Mouse (Mus musculus): Measurements from ENCODE around the gene Cenpj. TPM values are rescaled to one million over a fixed set of nuclear protein-coding genes. Genes with fewer than 3 reads are reported as not detected.

The Cenpj gene
- polyA plus RNA-seq, 1 experiment from 2014 or later: 13.1 TPM

- H3K27me3 ChIP-seq (ENCODE audit: insufficient read depth, low read length): no peaks in the 10 kb centered on the region
- H3K4me1 ChIP-seq (ENCODE audit: insufficient read depth, low read length): no peaks in the 10 kb centered on the region
- no peaks in the 10 kb centered on the region for H3K9me3 ChIP-seq (ENCODE audit: low read length)
- ATAC-seq (ENCODE audit: low FRiP score, low TSS enrichment): no peak
- peaks cover 23% of the 10 kb centered on the region; the same call in 1 of the 2 replicates for H3K36me3 ChIP-seq (ENCODE audit: insufficient read depth, low read length)
- H3K27ac ChIP-seq (ENCODE audit: low read length): no peak overlapping the region
- WGBS: 91% methylated on average over 2 of the region's 2 CpGs
- H3K4me2 ChIP-seq (replicated peaks; ENCODE audit: low read depth, low read length): no peak overlapping the region
- no peak overlapping the region for H3K4me3 ChIP-seq (ENCODE audit: low read length)
- H3K9ac ChIP-seq (replicated peaks; ENCODE audit: low read length): no peak overlapping the region
These were observed 20.5 kb downstream of the Cenpj start for GRCm38 (mm10) chr14:56554716-56555115.

GRCm38 (mm10) chr14:56553331-56553730 is 21.9 kb downstream of the Cenpj start:
- WGBS: 95% methylated on average over 7 of the region's 7 CpGs
- Histone ChIP-seq H3K9ac (replicated peaks; ENCODE audit: low read length) (no peak overlapping the region), H3K4me1 (ENCODE audit: insufficient read depth, low read length) (no peaks in the 10 kb centered on the region), H3K27me3 (ENCODE audit: insufficient read depth, low read length) (no peaks in the 10 kb centered on the region), H3K4me2 (replicated peaks; ENCODE audit: low read depth, low read length) (no peak overlapping the region), H3K27ac (ENCODE audit: low read length) (no peak overlapping the region), H3K36me3 (ENCODE audit: insufficient read depth, low read length) (peaks cover 23% of the 10 kb centered on the region; the same call in 1 of the 2 replicates), H3K9me3 (ENCODE audit: low read length) (no peaks in the 10 kb centered on the region), H3K4me3 (ENCODE audit: low read length) (no peak overlapping the region)
- no peak for ATAC-seq (ENCODE audit: low FRiP score, low TSS enrichment)

- no peak overlapping the region for H3K27ac ChIP-seq (ENCODE audit: low read length)
- H3K9ac ChIP-seq (replicated peaks; ENCODE audit: low read length): no peak overlapping the region
- no peak overlapping the region for H3K4me3 ChIP-seq (ENCODE audit: low read length)
- H3K9me3 ChIP-seq (ENCODE audit: low read length): no peaks in the 10 kb centered on the region
- 94% methylated on average over 6 of the region's 6 CpGs for WGBS
- no peaks in the 10 kb centered on the region for H3K4me1 ChIP-seq (ENCODE audit: insufficient read depth, low read length)
- H3K27me3 ChIP-seq (ENCODE audit: insufficient read depth, low read length): no peaks in the 10 kb centered on the region
- H3K4me2 ChIP-seq (replicated peaks; ENCODE audit: low read depth, low read length): no peak overlapping the region
- ATAC-seq (ENCODE audit: low FRiP score, low TSS enrichment): no peak
- peaks cover 19% of the 10 kb centered on the region; the same call in 1 of the 2 replicates for H3K36me3 ChIP-seq (ENCODE audit: insufficient read depth, low read length)
These were observed 22.3 kb downstream of the Cenpj start for GRCm38 (mm10) chr14:56552924-56553323.

GRCm38 (mm10) chr14:56550960-56551359 is 24.3 kb downstream of the Cenpj start:
- Histone ChIP-seq H3K4me1 (ENCODE audit: insufficient read depth, low read length) (no peaks in the 10 kb centered on the region), H3K27ac (ENCODE audit: low read length) (no peak overlapping the region), H3K36me3 (ENCODE audit: insufficient read depth, low read length) (peaks cover 19% of the 10 kb centered on the region; the same call in 1 of the 2 replicates), H3K9ac (replicated peaks; ENCODE audit: low read length) (no peak overlapping the region), H3K27me3 (ENCODE audit: insufficient read depth, low read length) (no peaks in the 10 kb centered on the region), H3K4me3 (ENCODE audit: low read length) (no peak overlapping the region), H3K9me3 (ENCODE audit: low read length) (no peaks in the 10 kb centered on the region), H3K4me2 (replicated peaks; ENCODE audit: low read depth, low read length) (no peak overlapping the region)
- ATAC-seq (ENCODE audit: low FRiP score, low TSS enrichment): no peak
- 90% methylated on average over 4 of the region's 4 CpGs for WGBS

GRCm38 (mm10) chr14:56545491-56545890 is 29.7 kb downstream of the Cenpj start:
- Histone ChIP-seq H3K4me3 (ENCODE audit: low read length) (no peak overlapping the region), H3K27ac (ENCODE audit: low read length) (no peak overlapping the region), H3K4me2 (replicated peaks; ENCODE audit: low read depth, low read length) (no peak overlapping the region), H3K9me3 (ENCODE audit: low read length) (no peaks in the 10 kb centered on the region), H3K36me3 (ENCODE audit: insufficient read depth, low read length) (no peaks in the 10 kb centered on the region), H3K9ac (replicated peaks; ENCODE audit: low read length) (no peak overlapping the region), H3K4me1 (ENCODE audit: insufficient read depth, low read length) (no peaks in the 10 kb centered on the region), H3K27me3 (ENCODE audit: insufficient read depth, low read length) (no peaks in the 10 kb centered on the region)
- WGBS: 93% methylated on average over 4 of the region's 4 CpGs
- ATAC-seq (ENCODE audit: low FRiP score, low TSS enrichment): no peak

- Histone ChIP-seq H3K4me1 (ENCODE audit: insufficient read depth, low read length) (no peaks in the 10 kb centered on the region), H3K4me3 (ENCODE audit: low read length) (no peak overlapping the region), H3K9ac (replicated peaks; ENCODE audit: low read length) (no peak overlapping the region), H3K36me3 (ENCODE audit: insufficient read depth, low read length) (no peaks in the 10 kb centered on the region), H3K9me3 (ENCODE audit: low read length) (no peaks in the 10 kb centered on the region), H3K27me3 (ENCODE audit: insufficient read depth, low read length) (no peaks in the 10 kb centered on the region), H3K27ac (ENCODE audit: low read length) (no peak overlapping the region), H3K4me2 (replicated peaks; ENCODE audit: low read depth, low read length) (no peak overlapping the region)
- 85% methylated on average over 1 of the region's 1 CpGs for WGBS
- ATAC-seq (ENCODE audit: low FRiP score, low TSS enrichment): no peak
These were observed 30.3 kb downstream of the Cenpj start for GRCm38 (mm10) chr14:56544946-56545345.

GRCm38 (mm10) chr14:56530788-56531187 is 44.4 kb downstream of the Cenpj start:
- Histone ChIP-seq H3K4me2 (replicated peaks; ENCODE audit: low read depth, low read length) (no peak overlapping the region), H3K9ac (replicated peaks; ENCODE audit: low read length) (no peak overlapping the region), H3K27ac (ENCODE audit: low read length) (no peak overlapping the region), H3K4me1 (ENCODE audit: insufficient read depth, low read length) (no peaks in the 10 kb centered on the region), H3K4me3 (ENCODE audit: low read length) (no peak overlapping the region), H3K27me3 (ENCODE audit: insufficient read depth, low read length) (no peaks in the 10 kb centered on the region), H3K9me3 (ENCODE audit: low read length) (no peaks in the 10 kb centered on the region), H3K36me3 (ENCODE audit: insufficient read depth, low read length) (peaks cover 19% of the 10 kb centered on the region)
- WGBS: 94% methylated on average over 2 of the region's 2 CpGs
- no peak for ATAC-seq (ENCODE audit: low FRiP score, low TSS enrichment)

- Histone ChIP-seq H3K9me3 (ENCODE audit: low read length) (no peaks in the 10 kb centered on the region), H3K4me1 (ENCODE audit: insufficient read depth, low read length) (no peaks in the 10 kb centered on the region), H3K4me3 (ENCODE audit: low read length) (no peak overlapping the region), H3K27me3 (ENCODE audit: insufficient read depth, low read length) (no peaks in the 10 kb centered on the region), H3K9ac (replicated peaks; ENCODE audit: low read length) (no peak overlapping the region), H3K36me3 (ENCODE audit: insufficient read depth, low read length) (no peaks in the 10 kb centered on the region), H3K4me2 (replicated peaks; ENCODE audit: low read depth, low read length) (no peak overlapping the region), H3K27ac (ENCODE audit: low read length) (no peak overlapping the region)
- WGBS: 88% methylated on average over 2 of the region's 2 CpGs
- no peak for ATAC-seq (ENCODE audit: low FRiP score, low TSS enrichment)
These were observed 60.5 kb downstream of the Cenpj start for GRCm38 (mm10) chr14:56514775-56515174.

- no peak overlapping the region for H3K4me2 ChIP-seq (replicated peaks; ENCODE audit: low read depth, low read length)
- H3K36me3 ChIP-seq (ENCODE audit: insufficient read depth, low read length): no peaks in the 10 kb centered on the region
- no peaks in the 10 kb centered on the region for H3K4me1 ChIP-seq (ENCODE audit: insufficient read depth, low read length)
- no peaks in the 10 kb centered on the region for H3K9me3 ChIP-seq (ENCODE audit: low read length)
- ATAC-seq (ENCODE audit: low FRiP score, low TSS enrichment): no peak
- no peaks in the 10 kb centered on the region for H3K27me3 ChIP-seq (ENCODE audit: insufficient read depth, low read length)
- H3K4me3 ChIP-seq (ENCODE audit: low read length): no peak overlapping the region
- H3K9ac ChIP-seq (replicated peaks; ENCODE audit: low read length): no peak overlapping the region
- WGBS: 28% methylated on average over 6 of the region's 6 CpGs
- no peak overlapping the region for H3K27ac ChIP-seq (ENCODE audit: low read length)
These were observed 63.1 kb downstream of the Cenpj start for GRCm38 (mm10) chr14:56512084-56512483.

GRCm38 (mm10) chr14:56506743-56507142 is 68.5 kb downstream of the Cenpj start:
- Histone ChIP-seq H3K4me3 (ENCODE audit: low read length) (no peak overlapping the region), H3K4me2 (replicated peaks; ENCODE audit: low read depth, low read length) (no peak overlapping the region), H3K9me3 (ENCODE audit: low read length) (no peaks in the 10 kb centered on the region), H3K36me3 (ENCODE audit: insufficient read depth, low read length) (no peaks in the 10 kb centered on the region), H3K9ac (replicated peaks; ENCODE audit: low read length) (no peak overlapping the region), H3K4me1 (ENCODE audit: insufficient read depth, low read length) (no peaks in the 10 kb centered on the region), H3K27me3 (ENCODE audit: insufficient read depth, low read length) (no peaks in the 10 kb centered on the region), H3K27ac (ENCODE audit: low read length) (no peak overlapping the region)
- 70% methylated on average over 3 of the region's 3 CpGs for WGBS
- no peak for ATAC-seq (ENCODE audit: low FRiP score, low TSS enrichment)
